Mouse (Mus musculus): Measurements from ENCODE around the gene Irf2. TPM values are rescaled to one million over a fixed set of nuclear protein-coding genes. Genes with fewer than 3 reads are reported as not detected.

The Irf2 gene
- total and polyA plus RNA-seq, 3 experiments: 4.9 to 19.4 TPM; not detected in 1

GRCm38 (mm10) chr8:46717170-46717569 is 22.4 kb upstream of the Irf2 start (continued):
- TF ChIP-seq USF2 (IDR thresholded peaks at IDR 0.05; ENCODE audit: borderline replicate concordance in 1 of 2, insufficient read depth in 1 of 2, low read depth in 1 of 2, low read length in 2 of 2) (peak in 1 of 2 experiments; percentile 52; a peak in 1 of 4 replicates), NELFE (IDR thresholded peaks at IDR 0.05; ENCODE audit: low read depth, low read length) (no peak), POLR2A (IDR thresholded peaks at IDR 0.05; ENCODE audit: control insufficient read depth in 1 of 2, insufficient read depth in 1 of 2, low read depth in 1 of 2, low read length in 2 of 2, poor library complexity in 1 of 2) (no peak), USF1 (IDR thresholded peaks at IDR 0.05; ENCODE audit: low read depth, low read length) (peak; percentile 91), TBP (IDR thresholded peaks at IDR 0.05; ENCODE audit: low read depth, low read length) (peak; percentile 88), TCF12 (IDR thresholded peaks at IDR 0.05; ENCODE audit: low read depth, low read length) (0 out of 2 replicates have a peak, but pooled peaks have one; percentile 44), SIN3A (IDR thresholded peaks at IDR 0.05; ENCODE audit: low read length) (peak; percentile 72), GABPA (IDR thresholded peaks at IDR 0.05; ENCODE audit: low read depth, low read length) (no peak), MXI1 (IDR thresholded peaks at IDR 0.05; ENCODE audit: low read depth, low read length) (peak; percentile 94), GATA1 (IDR thresholded peaks at IDR 0.05; ENCODE audit: low read depth, low read length) (peak; percentile 63), ETS1 (IDR thresholded peaks at IDR 0.05; ENCODE audit: low read depth, low read length) (peak; percentile 95), JUND (IDR thresholded peaks at IDR 0.05; ENCODE audit: low read depth, low read length) (no peak), ZKSCAN1 (IDR thresholded peaks at IDR 0.05; ENCODE audit: low read depth, low read length) (no peak), UBTF (IDR thresholded peaks at IDR 0.05; ENCODE audit: borderline replicate concordance, insufficient read depth, low read depth, low read length) (no peak), ZNF384 (IDR thresholded peaks at IDR 0.05; ENCODE audit: low read depth, low read length) (no peak), RAD21 (IDR thresholded peaks at IDR 0.05; ENCODE audit: low read depth, low read length) (no peak)

- TF ChIP-seq RCOR1 (IDR thresholded peaks at IDR 0.05; ENCODE audit: low read depth, low read length) (peak; percentile 34; the same call in 1 of the 2 replicates), KAT2A (conservative IDR thresholded peaks at IDR 0.05; ENCODE audit: low read depth, low read length) (no peak), NELFE (IDR thresholded peaks at IDR 0.05; ENCODE audit: low read depth, low read length) (0 out of 2 replicates have a peak, but pooled peaks have one; percentile 35), USF1 (IDR thresholded peaks at IDR 0.05; ENCODE audit: low read depth, low read length) (no peak; the same call in 1 of the 2 replicates), MXI1 (IDR thresholded peaks at IDR 0.05; ENCODE audit: low read depth, low read length) (peak; percentile 51; the same call in 1 of the 2 replicates), POLR2A (IDR thresholded peaks at IDR 0.05; ENCODE audit: control insufficient read depth in 1 of 2, insufficient read depth in 1 of 2, low read depth in 1 of 2, low read length in 2 of 2, poor library complexity in 1 of 2) (no peak), ETS1 (IDR thresholded peaks at IDR 0.05; ENCODE audit: low read depth, low read length) (peak; percentile 71), MYB (IDR thresholded peaks at IDR 0.05; ENCODE audit: low read depth, low read length) (peak; percentile 87), MAX (IDR thresholded peaks at IDR 0.05; ENCODE audit: low read length) (peak; percentile 70; the same call in 1 of the 2 replicates), ZKSCAN1 (IDR thresholded peaks at IDR 0.05; ENCODE audit: low read depth, low read length) (no peak), MEF2A (IDR thresholded peaks at IDR 0.05; ENCODE audit: extremely low read depth, insufficient replicate concordance, low read depth, low read length, poor library complexity, severe bottlenecking) (0 out of 2 replicates have a peak, but pooled peaks have one; percentile 23), SIN3A (IDR thresholded peaks at IDR 0.05; ENCODE audit: low read length) (peak; percentile 84), ZNF384 (IDR thresholded peaks at IDR 0.05; ENCODE audit: low read depth, low read length) (peak; percentile 40; the same call in 1 of the 2 replicates), CHD1 (IDR thresholded peaks at IDR 0.05; ENCODE audit: low read depth, low read length) (no peak), ZMIZ1 (IDR thresholded peaks at IDR 0.05; ENCODE audit: low read depth, low read length) (no peak), BHLHE40 (IDR thresholded peaks at IDR 0.05; ENCODE audit: borderline replicate concordance, low read depth, low read length) (no peak; the same call in 1 of the 2 replicates), TBP (IDR thresholded peaks at IDR 0.05; ENCODE audit: low read depth, low read length) (no peak), TAL1 (IDR thresholded peaks at IDR 0.05; ENCODE audit: low read length) (no peak), GABPA (IDR thresholded peaks at IDR 0.05; ENCODE audit: low read depth, low read length) (no peak), MYC (IDR thresholded peaks at IDR 0.05; ENCODE audit: low read depth, low read length) (peak; percentile 82), GATA1 (IDR thresholded peaks at IDR 0.05; ENCODE audit: low read depth, low read length) (peak; percentile 23; the same call in 1 of the 2 replicates), EP300 (IDR thresholded peaks at IDR 0.05; ENCODE audit: low read depth in 1 of 2, low read length in 2 of 2) (peak; percentile 68 to 80), TCF12 (IDR thresholded peaks at IDR 0.05; ENCODE audit: low read depth, low read length) (no peak; the same call in none of the 2 replicates), UBTF (IDR thresholded peaks at IDR 0.05; ENCODE audit: borderline replicate concordance, insufficient read depth, low read depth, low read length) (no peak), ELF1 (IDR thresholded peaks at IDR 0.05; ENCODE audit: low read depth, low read length) (no peak), POLR2AphosphoS2 (IDR thresholded peaks at IDR 0.05; ENCODE audit: low read length) (no peak), JUND (IDR thresholded peaks at IDR 0.05; ENCODE audit: low read depth, low read length) (0 out of 2 replicates have a peak, but pooled peaks have one; percentile 54)
- Histone ChIP-seq H3K9me3 (replicated peaks; ENCODE audit: insufficient read depth, low read length) (no peaks in the 10 kb centered on the region), H3K9ac (ENCODE audit: control insufficient read depth, low read depth, low read length, poor library complexity, severe bottlenecking) (no peak overlapping the region; the same call in 1 of the 2 replicates), H3K27me3 (ENCODE audit: control insufficient read depth in 1 of 2, insufficient read depth in 2 of 2, low read length in 2 of 2) (no peaks in the 10 kb centered on the region), H3K4me1 (ENCODE audit: control insufficient read depth in 1 of 2, insufficient read depth in 2 of 2, low read length in 2 of 2) (peaks cover 46 to 68% of the 10 kb centered on the region in 2 experiments), H3K4me3 (ENCODE audit: control insufficient read depth in 1 of 2, insufficient read depth in 1 of 2, low read depth in 2 of 2, low read length in 2 of 2) (no peak overlapping the region), H3K79me2 (ENCODE audit: control insufficient read depth, insufficient read depth, low read length, poor library complexity) (no peaks in the 10 kb centered on the region), H3K36me3 (ENCODE audit: control insufficient read depth in 1 of 2, insufficient read depth in 2 of 2, low read length in 2 of 2) (peaks cover 0 to 71% of the 10 kb centered on the region in 2 experiments; a peak in 2 of 4 replicates), H3K27ac (ENCODE audit: control insufficient read depth, low read depth, low read length) (peak overlapping the region; percentile 76)
- peak; percentile 77 for DNase-seq (ENCODE audit: low read depth, low spot score)
Observed at GRCm38 (mm10) chr8:46718301-46718700, 21.2 kb upstream of the Irf2 start.
